Mouse (Mus musculus) heart, postnatal 0 days (tissue): ENCODE measurements around the gene Vmn1r54.

ENCODE experiments used
- CTCF ChIP-seq: IDR thresholded peaks from 2 replicates; pipeline ENCODE4 v1.5.1; 2016; ENCODE audit warnings: antibody characterized with exemption, control low read depth, low read depth
- EP300 ChIP-seq: IDR thresholded peaks from 2 replicates; pipeline ENCODE4 v1.6.1; 2016; ENCODE audit warnings: antibody characterized with exemption, low read depth

- TF ChIP-seq CTCF (no peak), EP300 (no peak)
Observed at GRCm38 (mm10) chr6:90315961-90316360, 69.9 kb downstream of the Vmn1r54 start.
